Mouse (Mus musculus) liver (tissue): ENCODE measurements around the gene Ggt1.

Experiments
- DNase-seq: peaks from one replicate; pipeline ENCODE4 v3.0.0-alpha.2; 2020; ENCODE audit warnings: mixed read lengths

The Ggt1 gene

GRCm38 (mm10) chr10:75635019-75635692, 73.8 kb downstream of the Ggt1 start:
- DNase-seq: no peak

GRCm38 (mm10) chr10:75635693-75636055, 74.3 kb downstream of the Ggt1 start:
- DNase-seq: peak; percentile 87
